Mouse (Mus musculus) heart, adult 18-20 months (tissue): ENCODE results near the gene G430095P16Rik. TPM values are rescaled to one million over a fixed set of nuclear protein-coding genes. Genes with fewer than 3 reads are reported as not detected.

Experiments used
- DNase-seq, 2 experiments: peaks; one replicate each; pipeline ENCODE4 v3.0.0; 2021 to 2022; ENCODE audit warnings: mixed read lengths in 1 of 2
- total RNA-seq, 2 experiments: library from RNA; stranded (reverse); gene quantifications; 2 replicates each; pipeline ENCODE4 v1.2.3; 2021

Gene G430095P16Rik
- total RNA-seq, 2 experiments from 2014 or later: 0.40 to 0.69 TPM

DNA sequence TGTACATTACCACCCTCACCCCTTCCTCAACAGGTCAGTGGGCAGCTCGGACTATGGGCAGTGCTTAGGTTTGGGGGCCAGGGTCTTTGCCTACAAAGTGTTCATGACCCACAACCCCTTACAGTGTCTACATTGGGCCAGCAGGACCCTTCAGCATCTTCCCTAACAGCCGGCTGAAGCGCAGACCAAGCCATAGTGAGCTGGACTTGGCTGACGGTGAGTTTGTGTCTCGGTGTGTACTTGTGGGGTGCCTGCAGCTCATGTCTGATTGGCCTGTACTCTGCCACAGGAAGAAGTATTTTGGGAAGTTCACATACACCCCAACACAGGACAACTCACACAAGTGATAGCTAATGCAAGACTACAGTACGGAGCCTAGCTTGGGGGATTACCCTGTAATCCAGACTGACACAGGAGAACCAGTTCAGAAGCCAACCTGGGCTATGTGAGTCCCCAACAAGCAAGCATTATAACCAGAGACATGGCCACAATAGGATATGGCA lies 19.8 kb upstream of the G430095P16Rik start:
- DNase-seq: peak in 1 of 2 experiments; percentile 42

DNA sequence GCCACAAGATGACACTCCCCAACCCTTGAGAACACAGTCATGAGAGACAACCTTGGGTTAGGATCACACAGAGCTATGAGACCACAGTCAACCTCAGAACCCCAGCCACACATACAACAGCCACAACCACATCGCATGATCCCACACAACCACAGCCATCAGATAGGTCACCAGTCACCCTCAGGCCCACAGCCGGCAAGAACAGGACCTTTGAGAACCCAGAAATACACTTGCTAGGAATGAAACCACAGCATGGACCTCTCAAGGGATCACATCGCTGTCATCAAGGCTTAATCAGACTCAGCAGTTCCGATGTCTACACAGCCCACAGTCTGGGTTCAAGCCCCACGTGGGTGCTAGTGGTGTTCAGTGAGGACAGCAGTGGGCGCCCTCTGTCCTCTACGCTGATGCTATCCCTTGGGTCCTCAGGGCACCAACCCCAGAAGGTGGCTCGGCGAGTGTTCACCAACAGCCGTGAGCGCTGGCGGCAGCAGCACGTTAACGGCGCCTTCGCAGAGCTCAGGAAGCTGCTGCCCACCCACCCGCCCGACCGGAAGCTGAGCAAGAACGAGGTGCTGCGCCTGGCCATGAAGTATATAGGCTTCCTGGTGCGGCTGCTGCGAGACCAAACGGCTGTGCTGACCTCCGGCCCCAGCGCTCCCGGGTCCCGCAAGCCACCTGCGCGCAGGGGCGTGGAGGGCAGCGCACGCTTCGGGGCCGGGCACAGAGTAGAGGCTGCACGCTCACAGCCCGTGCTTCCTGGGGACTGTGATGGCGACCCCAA lies 19.1 kb upstream of the G430095P16Rik start:
- peak in 1 of 2 experiments; percentile 38 for DNase-seq

DNA sequence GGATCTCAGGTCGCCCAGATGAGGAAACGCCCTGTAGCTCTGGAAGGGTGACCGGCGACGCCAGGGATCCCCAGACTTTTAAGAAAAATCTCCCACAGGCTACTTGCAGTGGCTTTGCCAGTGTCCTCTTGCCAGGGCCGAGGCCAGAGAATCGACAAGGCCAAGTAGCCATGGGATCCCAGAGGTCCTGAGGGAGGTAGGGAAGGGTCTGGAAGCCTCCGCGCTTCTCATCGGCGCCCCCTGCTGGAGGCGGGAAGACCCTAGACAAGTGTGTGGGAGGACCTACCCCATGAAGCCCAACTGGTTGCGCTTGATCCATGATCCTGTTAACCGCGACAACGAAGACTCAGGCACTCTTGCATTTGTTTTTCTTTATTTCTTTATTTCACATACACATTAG lies 18.5 kb upstream of the G430095P16Rik start:
- peak; percentile 88 to 91 for DNase-seq

DNA sequence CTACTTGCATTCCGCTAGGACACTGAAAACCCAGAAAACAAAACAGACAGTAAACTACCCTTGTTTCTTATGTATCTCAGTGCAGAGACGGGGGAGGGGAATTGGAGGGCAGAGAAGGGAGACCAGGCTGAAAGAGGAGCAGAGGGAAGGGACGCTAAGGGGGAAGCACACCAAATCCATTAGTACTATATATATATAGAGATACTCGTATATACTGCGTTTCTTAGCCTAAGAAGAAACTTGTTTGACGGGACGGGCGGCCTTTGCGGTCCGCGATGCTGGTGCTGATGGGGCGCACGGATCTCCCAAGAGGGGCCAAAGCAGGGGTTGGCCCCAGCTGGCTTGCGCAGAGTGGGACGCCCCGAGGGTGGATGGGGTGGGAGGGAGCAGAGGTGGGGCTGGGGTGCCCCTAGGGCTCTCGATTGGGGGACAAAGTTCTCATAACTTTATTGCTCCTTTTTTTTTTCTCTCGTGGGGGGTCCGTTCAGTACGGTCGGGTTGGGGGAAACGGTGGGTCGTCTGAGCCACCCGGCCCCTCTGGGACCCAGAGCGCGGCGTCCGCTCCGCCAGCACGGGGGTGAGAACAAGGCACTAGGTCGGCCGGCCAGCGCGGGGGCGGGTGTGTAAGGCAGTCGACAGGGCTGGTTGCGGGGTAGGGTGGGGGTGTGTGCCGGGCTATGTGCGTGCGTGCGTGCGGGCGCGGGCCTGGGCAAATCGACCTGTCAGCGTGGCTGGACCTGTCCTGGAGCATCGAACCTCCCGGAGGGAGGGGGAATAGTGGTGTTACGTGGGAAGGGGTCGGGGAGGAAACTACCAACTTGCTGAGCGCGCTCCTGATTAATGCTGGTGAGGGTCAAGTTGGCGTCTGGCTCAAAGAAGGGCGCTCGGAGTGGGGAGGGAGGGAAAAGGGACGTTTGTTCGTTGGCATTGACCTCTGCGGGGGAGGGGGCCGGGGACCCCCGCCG lies 17.7 kb upstream of the G430095P16Rik start:
- peak; percentile 59 to 65 for DNase-seq

DNA sequence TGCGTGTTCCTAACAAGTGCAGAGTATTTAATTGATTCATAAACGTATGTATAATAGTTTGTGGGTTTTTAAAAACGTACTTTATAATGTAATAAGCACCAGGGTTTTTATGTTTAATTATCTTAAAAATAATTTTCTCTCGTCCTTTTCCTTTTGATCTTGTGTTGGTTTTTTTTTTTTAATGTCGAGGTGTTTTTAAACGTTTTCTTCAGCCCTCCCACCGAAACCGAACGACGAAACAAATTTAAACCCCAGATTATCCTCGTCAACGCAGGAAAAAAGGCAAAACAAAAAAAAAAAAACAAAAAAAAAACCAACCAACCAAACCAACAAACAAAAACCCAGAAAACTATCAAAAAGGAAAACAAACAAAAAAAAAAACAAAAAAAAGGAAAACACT lies 16.8 kb upstream of the G430095P16Rik start:
- DNase-seq: no peak

DNA sequence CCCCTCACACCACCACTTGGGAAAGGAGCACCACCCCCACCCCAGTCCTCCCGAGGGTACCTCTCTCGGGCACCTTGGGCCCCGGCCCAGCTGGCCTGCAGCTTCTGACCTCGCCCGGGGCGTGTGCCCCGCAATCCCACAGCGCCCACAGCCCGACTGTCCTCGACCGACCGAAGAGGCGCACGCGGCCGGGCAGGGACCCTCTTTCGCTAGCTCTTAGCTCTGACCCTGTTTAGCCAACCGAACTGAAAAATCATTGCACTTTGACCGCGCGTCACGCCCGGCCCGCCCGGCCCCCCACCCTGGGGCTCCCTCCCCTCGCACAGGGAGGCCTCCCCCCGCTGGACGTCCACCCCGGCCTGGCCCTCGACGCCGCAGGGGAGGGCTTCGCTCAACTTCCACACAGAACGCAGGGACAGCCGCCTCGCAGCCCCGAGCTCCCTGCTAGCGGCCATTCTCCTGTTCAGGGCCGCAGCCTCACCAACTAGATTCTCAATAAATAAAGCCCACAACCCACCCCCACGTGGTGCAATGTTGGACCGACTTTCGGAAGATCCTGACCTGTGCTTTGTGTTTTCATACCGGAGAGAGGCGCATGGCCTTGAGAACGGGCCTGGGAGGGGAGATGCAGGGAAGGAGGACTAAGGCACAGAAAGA lies 16.1 kb upstream of the G430095P16Rik start:
- peak; percentile 70 to 71 for DNase-seq

DNA sequence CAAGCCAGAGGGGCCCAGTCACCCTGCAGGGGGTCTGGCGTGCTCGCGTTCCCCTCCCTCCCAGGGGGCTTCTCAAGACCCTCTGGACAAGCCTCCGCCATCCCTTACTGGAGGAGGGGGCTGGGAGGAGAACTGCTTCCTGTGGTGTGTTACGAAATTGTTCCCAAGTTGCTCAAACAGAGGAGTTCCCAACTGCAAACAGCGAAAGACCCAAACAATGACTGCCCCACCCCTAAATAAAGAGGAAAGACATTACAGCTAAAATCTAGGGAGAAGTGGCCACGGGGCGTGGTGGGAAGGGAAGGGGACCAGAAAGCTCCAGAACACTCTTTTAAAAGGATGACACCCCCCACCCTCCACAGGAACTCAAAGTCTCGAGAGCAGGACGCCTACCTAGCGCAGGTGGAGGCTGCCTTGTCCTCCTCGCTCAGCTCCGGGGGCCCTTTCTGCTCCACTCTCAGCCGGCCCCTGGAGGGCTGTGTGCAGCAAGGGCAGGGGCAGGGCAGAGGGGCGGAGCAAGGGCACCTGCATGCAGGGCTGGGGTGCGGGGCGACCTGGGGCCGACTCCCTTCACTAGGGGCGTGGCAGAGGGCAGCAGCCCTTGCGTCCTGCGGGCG lies 15.4 kb upstream of the G430095P16Rik start:
- DNase-seq: peak in 1 of 2 experiments; percentile 80

DNA sequence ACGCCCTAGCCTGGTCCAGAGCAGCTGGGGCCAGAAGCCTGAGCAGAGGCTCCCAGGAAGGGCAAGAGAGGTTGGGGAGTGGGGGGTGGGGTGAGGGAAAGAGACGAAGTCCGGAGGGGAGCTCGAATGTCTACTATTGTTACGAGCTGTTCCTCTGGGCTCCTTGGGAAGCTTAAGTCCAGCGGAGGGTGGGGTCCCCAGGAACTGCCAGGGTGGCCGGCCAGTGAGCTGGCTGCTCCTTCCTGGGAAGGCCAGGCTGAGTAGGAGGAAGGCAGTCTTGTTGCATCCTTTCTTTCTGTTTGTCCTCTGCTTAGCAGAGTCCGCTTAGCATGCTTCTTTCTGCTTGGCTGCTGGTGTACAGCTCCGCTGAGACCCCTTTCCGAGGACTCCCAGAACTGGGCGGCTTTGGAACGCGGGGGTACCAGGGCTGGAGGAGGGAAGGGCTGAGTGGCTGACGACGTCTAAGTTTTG lies 14.7 kb upstream of the G430095P16Rik start:
- DNase-seq: peak in 1 of 2 experiments; percentile 56

DNA sequence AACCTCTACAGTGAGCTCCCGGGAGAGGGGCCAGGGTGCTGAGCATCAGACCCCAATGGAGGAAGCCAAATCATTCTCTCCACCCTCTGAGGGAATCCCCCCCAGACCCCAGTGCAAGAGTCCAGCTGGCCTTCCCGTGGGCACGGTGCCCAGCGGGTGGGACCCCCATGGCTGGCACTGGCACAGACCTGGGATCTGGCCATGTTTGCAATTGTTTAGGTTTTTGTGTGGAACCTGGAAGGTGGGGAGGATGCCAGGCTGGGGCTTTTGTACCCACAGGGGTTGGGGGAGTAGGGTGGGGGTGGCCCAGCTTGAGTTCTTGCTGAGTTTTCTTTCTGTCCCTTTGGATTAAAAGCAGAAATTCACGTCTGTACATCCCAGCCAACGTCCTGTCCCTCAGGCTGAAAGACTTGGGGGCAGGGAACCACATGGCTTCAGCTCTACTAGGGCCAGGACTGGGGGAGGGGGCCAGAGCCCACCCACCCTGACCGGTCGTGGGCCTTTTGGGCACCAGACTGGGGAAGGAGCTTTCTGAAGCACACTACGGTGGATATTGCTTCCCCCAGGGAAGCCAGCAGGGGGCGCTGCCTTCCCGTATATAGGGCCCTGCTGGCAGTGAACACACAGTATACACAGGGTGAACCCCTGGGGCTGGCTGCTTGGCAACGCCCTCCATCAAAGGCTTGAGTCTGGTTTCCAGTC lies 13.9 kb upstream of the G430095P16Rik start:
- peak; percentile 90 to 92 for DNase-seq

DNA sequence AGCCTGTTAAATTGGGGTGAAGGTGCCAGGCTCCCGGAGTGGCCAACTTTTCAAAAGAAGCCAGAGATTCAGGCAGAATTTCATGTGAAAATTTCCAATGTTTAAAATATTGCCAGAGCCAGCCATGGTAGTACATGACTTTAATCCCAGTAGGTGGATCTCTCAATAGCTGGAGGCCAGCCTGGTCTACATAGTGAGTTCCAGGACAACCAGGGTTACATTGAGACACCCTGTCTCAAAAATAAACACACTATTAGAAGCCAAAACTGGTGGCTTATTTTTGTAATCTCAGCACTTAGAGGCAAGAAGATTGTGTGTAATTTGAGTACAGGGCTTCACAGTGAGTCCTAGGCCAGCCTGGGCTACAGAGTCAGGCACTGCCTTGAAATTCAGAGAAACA lies 12.9 kb upstream of the G430095P16Rik start:
- no peak for DNase-seq

DNA sequence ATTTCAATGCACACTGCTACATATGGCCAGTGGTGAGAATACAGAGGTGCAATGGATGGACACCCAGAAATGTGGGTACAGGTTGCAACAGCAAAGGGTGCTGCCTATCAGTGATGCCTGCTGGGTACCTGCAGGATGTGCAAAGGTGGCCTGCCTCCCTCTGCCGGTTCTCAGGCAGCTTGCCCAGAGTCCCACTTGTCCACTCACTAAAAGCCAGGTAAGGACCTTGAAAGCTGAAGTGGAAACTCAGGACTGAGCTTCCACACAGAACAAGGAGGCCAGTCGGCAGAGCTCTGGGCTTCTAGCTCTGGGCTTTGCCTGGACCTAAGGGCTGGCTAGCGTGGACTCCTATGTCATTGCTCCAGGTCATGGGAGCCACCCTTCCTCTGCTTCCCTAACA lies 11.5 kb upstream of the G430095P16Rik start:
- no peak for DNase-seq

DNA sequence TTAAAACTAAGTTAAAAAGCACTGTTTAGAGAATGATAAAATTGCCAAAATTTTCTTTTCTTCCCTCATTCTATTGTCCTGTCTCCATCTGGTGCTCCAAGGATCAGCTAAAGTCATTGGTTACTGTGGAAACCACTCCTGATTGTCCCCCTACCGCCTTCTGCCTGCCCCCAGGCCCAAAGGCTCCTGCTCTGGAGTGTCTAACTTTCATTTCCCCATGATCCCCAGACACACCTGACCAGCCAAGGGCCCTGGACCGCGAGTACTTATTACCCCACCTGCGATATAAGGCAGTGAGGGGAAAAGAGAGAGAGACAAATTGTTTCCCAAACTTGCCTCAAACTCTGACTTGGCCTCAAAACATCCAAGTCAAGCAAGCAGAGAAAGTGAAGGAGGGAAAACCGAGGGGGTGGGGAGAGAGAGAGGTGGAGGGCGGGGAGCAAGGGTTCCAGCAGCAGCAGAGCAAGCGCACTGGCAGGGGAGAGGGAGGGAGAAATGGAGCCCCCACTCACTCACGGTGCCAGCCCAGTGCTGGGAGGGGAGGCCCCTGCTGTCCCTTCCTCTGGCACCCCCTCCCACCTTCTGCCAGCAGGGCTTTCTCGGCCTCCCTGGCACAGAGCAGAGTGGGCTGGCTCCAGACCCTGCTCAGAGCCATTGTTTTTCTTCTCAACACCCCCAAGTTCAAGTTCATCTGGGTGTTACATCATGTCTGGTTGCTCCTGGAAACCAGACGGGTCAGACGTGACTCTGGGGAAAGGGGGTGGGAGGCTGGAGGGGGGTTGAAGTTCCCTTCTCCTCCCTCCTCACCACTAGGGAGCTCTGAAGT lies 10.7 kb upstream of the G430095P16Rik start:
- peak; percentile 74 to 79 for DNase-seq

DNA sequence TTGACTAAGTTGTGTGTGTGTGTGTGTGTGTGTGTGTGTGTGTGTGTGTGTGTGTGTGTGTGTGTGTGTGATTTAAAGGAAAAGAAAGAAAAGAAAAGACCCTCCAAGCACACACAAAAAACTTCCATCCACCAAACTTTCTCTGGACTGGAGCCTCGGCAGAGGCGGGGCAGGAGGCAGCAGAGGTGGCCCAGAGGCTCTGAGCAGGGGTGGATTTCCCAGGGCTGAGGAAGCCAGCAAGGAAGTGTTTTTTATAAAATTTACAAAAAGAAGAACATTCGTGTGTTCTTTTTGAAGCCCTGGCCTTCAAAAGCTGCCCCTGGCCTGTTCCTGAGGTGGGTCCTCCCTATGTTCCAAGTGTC lies 10.1 kb upstream of the G430095P16Rik start:
- DNase-seq: no peak

DNA sequence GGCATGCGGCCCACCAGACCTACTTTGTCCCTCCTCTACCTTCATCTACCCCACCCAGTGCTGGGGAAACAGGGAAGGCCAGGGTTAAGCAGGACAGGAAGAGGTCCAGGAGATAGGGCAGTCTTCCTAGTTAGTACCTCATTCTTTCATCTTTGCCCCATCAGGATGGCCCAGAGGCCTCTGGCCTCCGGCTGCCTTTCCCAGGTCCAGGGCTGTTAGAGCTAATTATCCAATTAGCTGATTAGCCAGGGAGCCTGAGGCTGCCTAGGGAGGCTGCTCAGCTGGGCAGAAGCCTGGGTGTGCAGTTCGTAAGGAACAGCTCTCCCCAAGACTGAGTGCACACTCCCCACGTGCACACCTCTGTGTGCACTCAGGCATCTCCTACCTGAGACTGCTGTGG lies 9.4 kb upstream of the G430095P16Rik start:
- no peak for DNase-seq

DNA sequence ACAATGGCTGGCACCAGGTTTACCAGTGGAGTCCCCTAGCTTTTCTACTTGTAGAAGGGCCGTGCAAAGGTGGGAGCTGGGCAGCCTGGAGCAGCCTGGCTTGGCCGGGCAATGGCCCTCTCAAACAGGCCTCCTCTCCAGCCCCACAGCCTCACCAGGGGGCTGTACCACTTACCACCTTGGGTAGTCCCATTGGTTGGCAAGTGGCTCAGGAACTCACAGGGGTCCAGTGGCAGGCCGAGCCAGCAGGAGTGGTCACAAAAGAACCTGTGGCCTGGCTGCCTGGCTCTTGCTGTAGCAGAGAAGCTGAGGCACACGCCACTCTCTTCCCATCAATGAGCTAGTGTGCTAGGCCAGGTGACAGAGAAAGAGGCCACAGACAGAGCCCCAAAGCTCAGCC lies 8.6 kb upstream of the G430095P16Rik start:
- no peak for DNase-seq

DNA sequence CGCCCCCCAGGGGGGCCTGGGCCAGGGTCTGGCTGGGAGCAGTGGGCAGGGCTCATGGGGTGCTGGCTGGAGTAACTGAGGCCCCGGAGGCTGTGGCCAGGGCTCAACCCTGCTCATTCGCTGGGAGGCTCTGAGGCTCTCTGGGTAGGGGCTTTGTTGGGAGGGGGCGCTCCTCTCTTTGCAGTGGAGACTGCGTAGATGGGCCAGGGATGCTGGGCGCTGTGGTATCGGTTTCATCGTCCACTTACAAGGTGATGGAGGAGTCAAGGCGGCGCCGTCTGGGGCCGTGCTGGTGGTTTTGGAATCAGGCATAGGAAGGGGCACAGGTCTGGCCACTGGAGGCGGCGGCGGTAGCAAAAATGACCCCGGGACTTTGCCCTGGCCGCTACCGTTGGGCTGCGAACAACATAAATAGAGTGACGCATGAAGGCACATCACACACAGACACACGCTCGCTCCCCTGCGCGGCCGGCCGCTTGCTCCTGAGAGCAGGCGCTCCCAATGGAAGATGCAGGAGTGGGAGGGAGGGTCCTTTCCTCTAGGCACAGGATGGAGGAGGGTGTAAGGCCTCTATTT lies 6.8 kb upstream of the G430095P16Rik start:
- DNase-seq: no peak

DNA sequence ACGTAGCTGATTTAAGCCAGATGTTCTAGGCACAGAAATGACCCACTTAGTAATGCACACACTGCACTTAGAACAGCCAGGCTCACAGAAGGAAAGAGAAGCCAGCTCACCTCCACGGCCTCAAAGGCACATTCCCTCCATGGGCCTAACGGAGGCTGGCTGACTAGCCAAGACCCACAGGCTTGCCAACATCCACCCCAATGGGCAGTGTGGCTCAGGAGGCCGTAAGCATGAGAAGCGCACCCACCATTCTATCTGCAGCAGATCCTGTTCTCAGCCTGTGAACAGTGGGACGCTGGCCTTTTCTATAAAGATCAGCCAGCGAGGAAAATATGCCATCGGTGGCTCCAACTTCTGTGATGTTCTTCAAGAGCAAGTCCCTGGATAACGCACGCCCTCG lies 6.0 kb upstream of the G430095P16Rik start:
- DNase-seq: no peak

DNA sequence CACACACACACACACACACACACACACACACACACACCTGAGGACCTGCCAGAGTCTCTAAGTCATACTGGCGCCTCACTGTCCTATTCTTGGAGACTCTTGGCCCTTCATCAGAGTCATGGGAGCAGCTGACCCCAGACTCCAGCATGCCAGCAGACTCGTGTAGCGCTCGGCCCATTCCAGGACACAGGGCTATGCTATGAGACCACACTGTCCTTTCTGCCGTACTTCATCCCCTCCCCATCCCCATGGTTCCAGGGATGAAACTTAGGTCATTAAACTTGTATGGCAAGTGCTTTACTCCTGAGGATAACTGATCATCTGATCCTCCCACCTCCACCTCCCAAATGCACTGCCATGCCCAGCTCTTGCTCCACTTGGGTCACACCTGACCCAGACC lies 4.3 kb upstream of the G430095P16Rik start:
- DNase-seq: no peak

DNA sequence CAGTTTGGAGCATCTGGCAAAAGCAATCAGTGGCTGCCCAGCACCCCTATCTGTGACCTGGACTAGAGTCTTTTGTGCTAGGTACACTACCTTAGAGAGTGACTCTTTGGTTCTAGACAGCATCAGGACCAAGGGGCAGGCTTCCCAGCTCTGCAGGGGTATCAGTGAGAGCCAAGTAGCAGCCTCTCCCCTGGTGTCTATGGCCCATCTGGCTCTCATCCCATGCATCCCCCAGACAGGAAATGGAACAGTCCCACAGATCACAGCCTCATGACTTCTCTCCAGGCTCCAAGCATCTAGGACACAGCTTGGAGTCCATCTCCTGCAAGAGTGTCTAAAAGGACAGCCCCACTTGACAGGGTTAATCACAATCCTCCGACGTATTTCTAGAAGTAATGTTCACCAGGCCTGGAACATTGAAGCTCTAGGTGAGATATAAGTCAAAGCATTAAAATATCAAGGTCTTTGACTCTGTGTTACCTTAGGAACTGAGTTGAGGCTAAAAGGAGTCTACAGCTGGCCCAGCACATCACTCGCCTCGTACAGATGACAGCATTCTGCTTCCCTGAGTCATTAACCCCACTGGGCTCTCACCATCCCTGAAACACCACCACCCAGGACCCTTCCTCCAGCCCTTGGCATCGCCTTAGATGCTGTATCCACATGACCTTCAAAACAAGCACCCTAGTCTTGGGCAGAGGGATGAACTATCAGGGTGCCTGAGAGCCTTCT lies 3.7 kb upstream of the G430095P16Rik start:
- no peak for DNase-seq
